Mouse (Mus musculus): ENCODE data around the gene Tmc6.
"Not testable (repeated sequence)": the region's sequence is repeated elsewhere in the genome, so short reads cannot be mapped to it uniquely, and the experiment has no call there.

The Tmc6 gene

DNA sequence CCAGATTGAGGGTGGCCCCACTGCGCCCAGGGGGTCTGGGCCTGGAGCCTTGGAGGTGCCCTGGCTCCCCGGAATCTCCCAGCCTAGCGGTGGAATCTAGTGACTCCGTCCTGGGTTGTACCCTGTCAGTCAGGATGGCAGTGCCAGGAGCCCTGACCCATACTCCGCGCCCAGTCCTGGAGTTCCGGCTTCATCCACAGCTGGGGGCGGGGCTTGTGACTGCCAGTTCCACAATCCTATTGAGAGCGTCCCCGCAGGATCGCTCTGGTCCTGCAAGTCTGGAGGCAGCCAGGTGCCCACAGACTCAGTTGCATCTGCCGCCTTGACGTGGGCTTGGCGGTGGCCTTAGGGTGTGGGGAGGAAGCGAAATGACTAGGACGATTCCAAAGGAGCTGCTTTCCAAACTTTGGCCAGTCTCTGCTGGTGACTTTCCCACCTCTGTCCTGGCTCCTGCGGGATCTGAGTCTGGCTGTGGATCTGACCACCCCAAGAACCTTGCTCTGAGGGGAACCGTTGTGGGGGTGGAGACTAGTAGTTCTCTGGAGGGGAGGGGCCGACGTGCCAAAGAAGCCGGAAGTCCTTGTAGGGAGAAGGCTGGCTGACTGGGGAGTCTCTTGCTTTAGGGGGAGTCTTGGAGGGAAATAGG is 28.5 kb upstream of the Tmc6 start:
- peak; percentile 95 for DNase-seq

DNA sequence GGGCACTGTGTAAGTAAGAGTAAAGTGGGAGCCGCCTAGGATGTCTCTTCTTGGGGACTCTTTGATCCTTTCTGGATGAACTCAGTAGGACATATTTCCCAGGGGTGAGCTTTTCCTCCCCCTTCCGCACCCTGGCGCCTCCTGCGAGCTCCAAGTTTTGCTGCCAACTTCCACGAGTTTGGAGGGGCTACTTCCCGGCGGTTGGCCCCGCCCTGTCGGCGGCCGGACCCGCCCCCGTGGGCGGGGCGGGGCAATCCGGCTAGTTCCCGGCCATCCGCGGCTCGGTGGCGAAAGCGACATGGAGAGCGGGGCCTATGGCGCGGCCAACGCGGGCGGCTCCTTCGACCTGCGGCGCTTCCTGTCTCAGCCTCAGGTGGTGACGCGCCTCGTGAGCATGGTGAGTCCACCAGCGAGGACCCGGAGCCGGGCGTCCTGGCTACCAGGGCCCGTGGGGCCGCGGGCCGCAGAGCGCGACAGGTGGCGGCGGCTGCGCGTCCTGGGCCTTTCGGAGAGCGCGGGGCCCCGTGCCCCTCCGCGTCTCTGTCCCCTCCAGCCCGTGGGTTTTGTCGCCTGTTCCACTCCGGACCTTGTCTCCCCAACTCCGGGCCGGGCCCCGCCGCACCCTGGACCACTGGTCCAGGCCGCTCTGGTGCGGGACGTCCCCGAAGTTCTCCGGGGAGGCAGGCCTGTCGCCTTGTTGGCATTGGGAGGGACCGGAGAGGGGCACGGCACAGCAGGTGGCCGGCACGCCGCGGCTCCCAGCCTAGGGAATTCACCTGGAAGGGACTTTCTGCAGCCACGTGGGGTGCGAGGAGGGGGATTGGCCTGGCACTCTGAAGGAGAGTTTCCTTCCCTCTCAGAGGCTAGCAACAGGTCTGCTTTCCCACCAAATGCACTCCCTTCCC is 27.7 kb upstream of the Tmc6 start, which contains the start of the genes Gm20708 and Syngr2:
TSS of gene Gm20708 (plus strand) at position 262 of the 905 bp plus-strand sequence.
TSS of gene Syngr2 (plus strand) at position 262 of the 905 bp plus-strand sequence.
- peak; percentile 88 for DNase-seq

DNA sequence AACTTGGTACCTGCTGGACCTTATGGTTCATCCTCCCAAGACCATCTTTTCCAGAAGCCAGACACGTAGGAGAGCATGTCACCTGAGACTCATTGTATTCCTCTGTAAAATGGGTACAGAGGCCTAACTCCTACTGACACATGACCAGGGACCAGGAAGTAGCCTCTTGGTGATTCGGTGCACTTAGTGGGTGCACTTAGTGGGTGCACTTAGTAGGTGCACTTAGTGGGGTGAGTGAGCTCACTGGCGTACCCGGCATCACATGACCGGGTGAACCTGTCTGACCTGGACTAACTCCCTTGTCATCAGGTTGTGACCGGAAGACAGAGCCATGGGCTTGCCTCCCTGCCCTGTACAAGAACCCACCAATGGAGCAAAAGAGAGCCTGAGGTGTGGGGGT is 24.8 kb upstream of the Tmc6 start:
- DNase-seq: no peak

DNA sequence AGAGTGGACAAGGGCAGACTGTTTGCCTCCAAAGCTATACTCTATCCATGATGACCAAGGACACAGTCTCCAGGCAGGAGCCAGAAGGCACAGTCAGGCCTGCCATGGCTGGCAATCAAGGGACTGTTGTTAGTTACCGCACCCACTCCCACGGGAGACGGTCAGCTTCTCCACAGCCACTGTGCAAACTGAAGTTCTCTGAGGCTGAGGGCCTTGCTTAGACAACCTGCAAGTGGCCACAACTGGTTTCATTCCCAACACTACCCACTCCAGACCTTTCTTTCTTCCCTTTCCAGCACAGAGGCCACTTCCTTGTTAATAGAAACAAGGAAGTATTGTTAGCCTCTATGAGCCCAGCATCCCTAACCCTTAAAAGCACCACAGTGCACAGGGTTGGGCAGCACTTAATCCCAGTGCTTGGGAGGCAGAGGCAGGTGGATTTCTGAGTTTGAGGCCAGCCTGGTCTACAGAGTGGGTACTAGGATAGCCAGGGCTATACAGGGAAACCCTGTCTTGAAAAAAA is 21.2 kb upstream of the Tmc6 start:
- no peak for DNase-seq

DNA sequence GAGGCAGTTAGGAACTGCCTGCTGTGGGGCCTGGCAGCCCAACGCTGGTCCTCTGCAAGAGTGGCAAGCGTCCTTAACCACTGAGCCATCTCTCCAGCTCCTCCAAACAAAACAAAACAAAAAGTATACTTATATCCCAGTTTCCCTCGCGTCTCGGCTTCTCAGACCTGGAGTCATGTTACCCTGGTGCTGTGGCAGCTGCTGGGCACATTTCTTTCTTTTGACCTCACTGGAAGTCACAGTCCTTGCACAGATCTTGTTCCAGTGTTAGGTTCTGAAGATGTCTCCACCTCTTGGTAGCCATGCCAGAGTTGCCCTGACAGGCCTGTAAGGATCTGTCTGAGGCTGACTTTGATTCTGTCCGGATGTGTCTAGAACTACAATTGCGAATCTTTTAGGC is 19.7 kb upstream of the Tmc6 start:
- DNase-seq: no peak

DNA sequence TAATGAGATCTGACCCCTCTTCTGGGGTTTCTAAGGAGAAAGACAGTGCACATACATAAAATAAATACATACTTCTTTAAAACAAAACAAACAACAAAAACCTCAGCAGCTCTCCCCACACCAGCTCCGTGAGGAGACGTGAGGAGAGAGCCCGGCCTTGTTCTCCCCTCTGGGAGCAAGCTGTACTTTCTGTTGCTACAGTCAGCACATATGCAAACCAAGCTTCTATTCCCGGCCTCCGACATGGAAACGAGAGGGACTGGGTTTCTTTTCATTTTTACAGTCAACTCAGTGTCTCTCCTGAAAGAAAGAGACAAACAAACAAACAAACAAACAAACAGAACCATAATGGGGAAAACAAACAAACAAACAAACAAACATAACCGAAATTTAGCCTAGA is 18.0 kb upstream of the Tmc6 start:
- DNase-seq: no peak

DNA sequence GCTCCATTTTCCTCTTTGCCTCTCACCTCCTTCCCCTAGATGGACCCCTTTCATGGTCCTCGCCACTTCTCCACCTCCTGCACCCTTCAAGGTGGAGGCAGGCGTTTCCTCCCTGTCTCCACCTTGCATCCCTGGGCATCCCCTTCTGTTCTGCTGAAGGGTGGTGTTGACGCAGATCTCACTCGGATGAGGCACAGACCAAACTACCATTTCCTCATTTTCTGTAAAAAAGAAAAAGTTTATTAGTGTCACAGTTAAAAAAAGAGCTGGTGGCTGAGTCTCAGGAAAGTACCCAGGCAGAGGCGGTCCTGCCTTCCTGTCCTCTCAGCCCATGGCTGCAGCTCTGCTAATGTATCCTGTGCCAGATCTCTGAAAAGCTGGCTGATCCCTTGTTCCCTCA is 17.2 kb upstream of the Tmc6 start:
- DNase-seq: no peak

DNA sequence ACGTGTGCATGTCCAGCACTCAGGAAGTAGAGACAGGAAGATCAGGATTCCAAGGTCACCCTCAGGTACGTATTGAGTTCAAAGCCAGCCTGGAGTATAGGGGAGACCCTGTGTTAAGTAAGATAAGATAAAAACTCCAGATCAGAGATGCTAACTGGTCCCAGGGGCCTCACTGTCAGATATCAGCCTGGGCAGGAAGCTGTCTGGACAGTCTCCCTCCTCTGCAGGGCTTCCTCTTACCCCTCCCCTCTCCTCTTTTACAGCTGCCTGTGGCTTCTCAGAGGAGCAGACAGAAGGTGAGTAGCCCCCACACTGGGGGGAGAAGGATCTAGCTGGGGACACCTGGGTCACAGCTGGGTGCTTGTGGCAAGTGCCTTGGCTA is 16.2 kb upstream of the Tmc6 start:
- DNase-seq: no peak

DNA sequence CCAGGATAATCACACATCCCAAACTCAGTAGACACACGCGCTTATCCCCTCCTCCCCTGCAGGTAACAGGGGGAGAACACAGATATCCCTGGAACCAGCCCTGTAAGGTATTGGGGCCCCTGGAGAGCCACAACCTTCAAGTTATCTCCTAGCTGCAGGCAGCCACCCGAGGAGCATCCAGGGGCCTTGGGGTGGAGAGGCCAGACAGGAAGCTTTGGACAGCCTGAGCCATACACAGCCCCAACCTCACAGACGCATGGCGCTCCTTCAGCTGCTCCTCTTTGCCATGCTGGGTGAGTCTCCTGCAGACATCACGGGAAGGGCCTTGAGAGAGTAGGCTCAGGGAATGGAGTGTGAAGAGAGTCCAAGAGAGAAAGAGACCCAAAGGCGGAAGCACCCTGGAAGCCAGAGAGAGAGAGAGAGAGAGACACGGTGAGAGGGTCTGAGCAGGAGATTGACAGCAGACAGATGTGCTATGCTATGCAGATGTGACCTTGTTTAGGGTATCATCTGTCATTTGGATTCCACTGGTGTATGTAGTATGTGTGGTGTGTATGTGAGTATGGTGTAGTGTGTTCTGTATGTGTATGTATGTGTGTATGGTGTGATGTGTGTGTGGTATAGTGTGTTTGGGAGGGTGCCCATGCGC is 15.6 kb upstream of the Tmc6 start, which contains the start of gene 6030468B19Rik:
TSS of gene 6030468B19Rik (plus strand) at position 150 of the 649 bp plus-strand sequence.
- DNase-seq: no peak

DNA sequence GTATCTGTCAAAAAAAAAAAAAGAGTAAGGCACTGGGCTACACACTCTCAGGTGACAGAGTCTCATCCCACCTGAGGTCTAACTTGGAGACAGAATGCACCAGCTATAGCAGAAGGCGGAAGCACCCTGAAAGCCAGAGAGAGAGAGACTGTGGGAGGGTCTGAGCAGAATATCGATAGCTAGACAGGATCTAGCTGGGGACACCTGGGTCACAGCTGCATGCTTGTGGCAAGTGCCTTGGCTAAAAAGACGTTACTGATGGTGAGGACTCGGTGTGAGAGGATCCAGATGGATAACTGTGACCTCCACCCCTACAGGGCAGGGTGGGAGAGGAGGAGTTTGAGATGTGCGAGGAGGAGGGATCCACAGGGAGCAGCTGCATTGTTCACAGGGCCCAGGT is 15.0 kb upstream of the Tmc6 start:
- DNase-seq: no peak

DNA sequence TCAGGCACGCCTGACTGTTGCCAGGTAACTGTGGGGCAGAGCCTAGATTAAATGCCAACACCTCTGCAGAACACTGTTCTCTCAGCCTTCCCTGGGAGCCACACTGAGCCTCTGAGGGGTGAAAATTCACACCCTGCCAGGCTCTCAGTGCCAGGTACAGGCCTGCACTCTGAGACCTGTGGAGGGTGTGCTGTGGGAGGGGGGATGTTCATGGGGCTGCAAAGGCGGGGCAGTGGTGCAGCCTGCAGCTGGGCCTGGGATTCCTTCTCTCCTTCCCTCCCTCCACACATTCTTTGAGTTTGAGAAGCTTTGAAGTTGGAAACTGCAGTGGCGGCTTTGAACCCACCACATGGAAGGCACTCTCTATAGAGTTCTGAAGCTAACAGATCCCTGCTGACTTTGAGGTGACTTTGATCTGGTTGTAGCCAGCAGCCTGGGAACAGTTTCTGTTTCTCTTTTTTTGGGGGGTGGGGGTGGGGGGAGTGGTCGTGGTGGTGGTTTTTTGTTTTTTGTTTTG is 12.1 kb upstream of the Tmc6 start:
- DNase-seq: no peak

DNA sequence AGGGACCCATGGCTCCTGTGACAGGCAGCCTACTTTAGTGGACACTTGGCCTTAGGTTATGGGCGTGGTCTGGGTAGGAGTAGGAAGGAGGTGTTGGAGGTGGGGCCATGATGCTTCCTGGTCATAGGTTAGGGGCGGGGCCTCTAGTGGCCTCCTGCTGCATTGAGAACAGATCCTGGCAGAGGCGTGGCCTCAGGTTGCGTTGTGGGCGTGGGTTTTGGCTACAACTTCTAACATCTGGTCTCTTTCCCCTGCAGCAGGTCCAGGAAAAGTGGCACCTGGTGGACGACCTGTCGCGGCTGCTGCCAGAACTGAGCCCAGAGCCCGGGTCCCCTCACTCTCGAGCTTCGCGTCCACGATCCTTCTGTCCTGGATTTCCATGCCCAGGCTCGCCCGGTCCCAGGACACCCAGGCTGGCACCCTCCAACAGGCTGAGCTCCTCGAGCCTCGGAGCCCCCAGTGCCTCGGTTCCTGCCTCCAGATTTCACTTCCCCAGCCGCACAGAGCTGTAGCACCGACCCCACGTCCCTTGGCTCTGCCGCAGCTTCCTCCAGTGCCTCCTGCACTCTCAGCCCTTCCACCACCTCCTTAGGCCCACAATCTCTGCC is 10.4 kb upstream of the Tmc6 start:
- DNase-seq: peak; percentile 87

DNA sequence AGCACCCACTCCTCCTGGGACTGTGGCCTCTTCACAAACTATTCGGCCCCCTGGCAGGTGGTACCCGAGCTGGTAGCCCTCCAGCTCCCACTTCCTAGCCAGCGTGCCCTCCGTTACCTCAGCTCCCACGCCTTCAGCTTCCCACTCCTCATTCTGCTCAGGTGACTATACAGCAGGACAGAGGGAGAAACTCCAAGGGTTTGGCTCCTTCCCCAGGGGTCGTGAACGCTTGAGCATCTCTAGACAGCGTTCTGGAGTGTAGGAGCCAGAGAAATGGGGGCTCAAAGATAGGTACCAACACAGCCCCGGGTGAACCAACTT is 9.4 kb upstream of the Tmc6 start:
- no peak for DNase-seq

DNA sequence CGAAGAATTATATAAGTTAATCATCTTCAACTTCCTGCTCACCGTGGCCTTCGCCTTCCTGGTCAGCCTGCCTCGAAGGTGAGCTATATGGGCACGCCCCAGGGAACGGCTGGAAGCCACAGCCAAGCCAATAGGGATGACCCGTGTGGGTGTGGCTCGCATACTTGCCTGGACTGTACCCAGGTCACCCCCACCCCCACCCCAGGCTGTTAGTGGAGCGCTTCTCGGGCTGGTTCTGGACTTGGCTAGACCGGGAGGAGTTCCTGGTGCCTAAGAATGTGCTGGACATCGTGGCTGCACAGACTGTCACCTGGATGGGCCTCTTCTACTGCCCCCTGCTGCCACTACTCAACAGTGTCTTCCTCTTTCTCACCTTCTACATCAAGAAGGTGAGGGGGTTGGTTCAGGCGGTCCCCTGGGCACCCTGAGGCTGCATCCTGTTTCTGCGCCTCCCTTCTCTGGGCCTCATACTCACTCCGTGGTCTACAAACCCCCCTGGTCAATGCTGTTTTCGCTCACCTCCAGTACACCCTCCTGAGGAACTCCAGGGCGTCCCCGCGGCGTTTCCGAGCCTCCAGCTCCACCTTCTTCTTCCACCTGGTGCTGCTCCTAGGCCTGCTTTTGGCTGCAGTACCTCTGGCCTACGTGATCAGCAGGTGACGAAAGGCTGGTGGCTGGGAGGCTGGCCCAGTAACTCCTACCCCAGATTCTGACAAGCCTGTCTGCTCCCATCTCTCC is 8.9 kb upstream of the Tmc6 start:
- peak; percentile 75 for DNase-seq

DNA sequence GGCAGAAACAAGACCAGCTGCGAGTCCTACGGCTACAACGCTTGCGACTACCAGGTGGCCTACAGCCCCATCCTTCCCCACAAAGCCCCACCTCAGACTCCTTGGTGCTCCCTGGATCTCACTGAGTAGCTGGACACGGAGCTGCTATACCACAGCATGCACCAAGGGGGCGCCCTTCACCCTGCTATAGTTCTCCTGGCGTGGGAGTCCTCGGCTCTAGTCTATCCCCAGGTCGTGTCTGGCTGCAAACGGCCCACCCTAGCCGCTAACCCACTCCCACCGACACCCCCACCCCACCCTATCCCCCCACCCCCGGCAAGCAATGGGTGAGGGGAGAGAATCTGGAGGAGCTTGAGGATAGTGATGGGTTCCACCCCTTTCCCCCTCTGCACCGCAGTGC is 8.3 kb upstream of the Tmc6 start:
- DNase-seq: peak; percentile 84

DNA sequence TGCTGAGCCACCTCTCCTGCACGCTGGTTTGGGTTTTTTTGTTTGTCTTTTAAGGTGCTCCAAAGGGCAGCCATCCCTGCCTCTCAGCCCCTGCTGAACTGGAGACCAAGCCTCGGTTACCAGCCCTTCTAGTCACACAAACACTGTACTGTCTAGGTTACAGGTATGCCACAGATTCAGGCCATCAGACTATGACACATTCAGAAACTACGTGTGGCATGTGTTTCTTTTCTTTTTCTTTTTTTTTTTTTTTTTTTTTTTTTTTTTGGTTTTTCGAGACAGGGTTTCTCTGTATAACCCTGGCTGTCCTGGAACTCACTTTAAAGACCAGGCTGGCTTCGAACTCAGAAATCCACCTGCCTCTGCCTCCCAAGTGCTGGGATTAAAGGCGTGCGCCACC is 6.5 kb upstream of the Tmc6 start:
- not testable (repeated sequence) for DNase-seq

DNA sequence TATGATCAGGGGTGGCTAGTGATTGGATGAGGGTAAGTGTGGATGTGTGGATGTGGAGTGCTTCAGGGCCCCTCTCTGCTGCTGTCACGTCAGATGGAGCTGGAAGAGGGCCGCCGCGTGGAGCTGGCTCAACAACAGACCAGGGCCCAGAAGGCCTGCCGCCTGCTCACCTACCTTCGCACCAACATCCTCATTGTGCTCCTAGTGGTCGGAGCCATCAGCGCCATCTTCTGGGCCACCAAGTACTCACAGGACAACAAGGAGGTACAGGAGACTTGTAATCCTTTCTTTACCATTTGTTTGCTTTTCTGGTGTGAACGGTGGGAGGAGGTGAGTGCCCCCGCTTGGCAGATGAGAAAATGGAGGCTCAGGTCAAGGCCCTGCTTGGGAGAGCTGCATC is 4.3 kb upstream of the Tmc6 start:
- DNase-seq: peak; percentile 84

DNA sequence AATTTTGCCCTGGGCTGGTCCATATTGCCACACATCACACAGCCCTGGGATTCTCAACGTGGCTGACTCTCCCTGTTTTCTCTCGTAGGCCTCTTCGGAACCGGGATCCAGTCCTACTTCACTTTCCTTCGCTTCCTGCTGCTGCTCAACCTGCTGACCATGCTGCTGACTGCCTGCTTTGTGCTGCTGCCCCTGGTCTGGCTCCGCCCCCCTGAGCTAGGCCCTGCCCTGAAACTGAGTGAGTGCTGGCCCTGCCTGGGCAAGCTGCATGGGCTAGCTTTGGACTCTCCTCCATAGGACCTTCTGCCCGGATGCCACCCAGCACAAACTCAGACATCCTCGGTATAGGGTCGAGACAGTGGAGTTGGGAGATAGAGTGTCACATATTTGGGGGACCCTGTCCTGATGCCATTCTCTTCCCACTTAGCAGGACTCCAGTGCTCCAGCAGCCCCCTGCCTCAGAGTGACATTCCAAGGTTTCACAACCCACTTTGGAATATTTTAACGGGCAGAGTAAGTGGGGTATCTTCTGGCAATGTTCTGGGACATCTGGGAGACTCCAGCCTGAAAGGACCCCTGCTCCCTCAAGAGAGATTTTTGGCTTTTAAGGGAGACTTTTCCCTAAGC is 1.8 kb upstream of the Tmc6 start:
- peak; percentile 61 for DNase-seq

DNA sequence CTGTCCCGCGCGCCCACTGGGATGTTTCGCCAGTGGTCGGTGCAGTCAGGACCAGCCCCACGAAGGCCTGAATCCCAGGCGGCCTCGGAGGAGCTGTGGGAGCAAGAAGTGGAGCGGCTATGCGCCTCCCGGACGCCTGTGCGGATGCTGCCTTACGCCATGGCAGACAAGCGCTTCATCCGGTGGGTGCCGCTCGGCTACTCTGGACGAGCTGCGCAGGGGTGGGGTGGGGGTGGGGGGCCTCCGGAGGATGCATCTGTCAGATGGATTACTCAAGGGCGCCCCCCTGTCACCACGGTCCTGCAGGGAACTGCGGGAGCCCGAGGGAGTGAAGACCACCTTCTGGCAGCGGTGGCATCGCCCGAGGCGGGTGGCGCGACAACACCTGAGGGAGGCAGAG is 1.1 kb upstream of the Tmc6 start:
- peak; percentile 83 for DNase-seq

DNA sequence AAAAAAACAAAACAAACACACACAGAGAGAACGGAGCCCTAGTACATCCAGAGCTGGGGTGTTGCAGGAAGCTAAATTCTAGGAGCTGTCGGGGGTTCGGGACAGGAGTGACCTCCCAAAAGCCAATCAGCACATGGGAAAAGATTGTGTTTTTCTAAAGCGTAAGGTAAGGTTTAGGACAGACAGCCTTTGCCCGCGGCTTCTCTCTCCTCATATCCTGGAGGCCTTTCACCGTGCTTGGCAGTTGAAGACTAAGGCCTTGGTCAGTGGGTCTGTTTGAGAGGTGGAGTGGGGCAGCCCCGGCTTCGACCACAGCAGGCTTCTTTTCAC is 672 bp upstream of the Tmc6 start:
- DNase-seq: no peak

DNA sequence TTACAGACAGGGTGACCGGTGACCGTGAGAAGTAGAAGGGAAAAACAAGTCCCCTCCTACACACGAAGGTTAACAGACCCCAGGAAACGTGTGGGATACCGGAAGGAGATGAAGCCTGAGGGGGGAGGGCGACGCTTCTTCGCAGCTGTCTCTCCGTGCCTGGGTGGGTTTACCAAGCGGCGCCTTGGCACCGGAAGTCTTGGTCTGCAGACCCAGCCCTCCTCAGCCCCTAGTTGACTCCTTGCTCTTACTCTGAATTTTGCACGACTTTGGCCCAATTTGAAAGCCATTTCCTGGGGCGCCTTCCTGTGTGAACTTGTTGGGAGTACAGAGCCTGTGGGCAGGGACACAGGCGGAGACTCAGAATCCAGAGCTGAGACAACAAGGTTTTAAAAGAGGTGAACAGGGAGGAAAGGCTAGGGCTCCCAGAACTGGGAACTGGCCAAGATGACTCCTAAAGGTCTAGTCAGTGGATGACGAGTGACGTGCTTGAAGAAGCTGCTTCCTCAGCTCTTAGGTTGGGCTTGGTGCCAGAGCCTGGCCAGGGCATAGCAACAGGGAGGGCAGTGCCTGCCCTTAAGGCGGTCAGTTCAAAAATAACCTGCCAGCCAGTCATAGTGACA is 688 bp downstream of the Tmc6 start:
- DNase-seq: peak; percentile 88
